Mouse (Mus musculus): ENCODE measurements around the gene Fgfr3.

The Fgfr3 gene
- long read RNA-seq, experiment 1, result 0 reads
- long read RNA-seq, experiment 2, result 0 reads

DNA sequence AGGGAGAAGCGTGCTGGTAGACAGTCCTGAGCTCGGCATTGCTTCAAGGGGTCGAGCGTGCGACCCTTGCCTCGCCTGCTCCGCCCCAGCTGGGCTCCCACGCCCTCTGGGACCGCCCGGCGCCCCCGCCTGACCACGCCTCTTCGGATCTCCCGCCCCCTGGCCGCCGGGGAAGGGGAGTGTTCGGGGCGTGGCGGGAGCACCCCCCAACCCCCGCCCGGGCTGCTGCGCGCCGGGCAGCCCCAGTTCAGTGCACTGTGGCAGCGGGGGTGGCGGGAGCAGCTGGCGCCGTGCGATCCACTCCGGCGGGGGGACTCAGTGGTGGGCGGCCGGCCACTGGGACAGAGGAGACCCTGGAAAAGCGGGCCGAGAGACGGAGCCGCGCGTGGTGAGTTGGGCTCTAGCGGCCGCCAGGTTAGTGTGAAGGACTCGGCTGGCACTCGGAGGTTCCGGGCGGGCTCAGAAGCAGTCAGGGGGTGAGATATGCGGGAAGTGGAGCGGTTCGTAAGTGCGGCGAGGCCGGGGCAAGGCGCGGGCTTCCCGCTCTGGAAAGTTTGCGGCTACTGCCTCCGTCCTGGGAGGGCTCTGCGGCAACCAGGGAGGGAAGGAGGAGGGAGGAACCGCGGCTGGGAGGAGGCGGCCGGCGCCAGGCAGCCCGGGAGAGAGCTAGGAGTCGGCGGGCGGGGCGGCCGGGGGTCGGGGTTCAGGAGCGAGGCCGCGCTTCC lies at the start of gene Fgfr3:
Fgfr3 (plus strand) TSS at position 134 of the 725 bp plus-strand sequence.
- intact Hi-C loops (cut with DNase I), result no loop called here

DNA sequence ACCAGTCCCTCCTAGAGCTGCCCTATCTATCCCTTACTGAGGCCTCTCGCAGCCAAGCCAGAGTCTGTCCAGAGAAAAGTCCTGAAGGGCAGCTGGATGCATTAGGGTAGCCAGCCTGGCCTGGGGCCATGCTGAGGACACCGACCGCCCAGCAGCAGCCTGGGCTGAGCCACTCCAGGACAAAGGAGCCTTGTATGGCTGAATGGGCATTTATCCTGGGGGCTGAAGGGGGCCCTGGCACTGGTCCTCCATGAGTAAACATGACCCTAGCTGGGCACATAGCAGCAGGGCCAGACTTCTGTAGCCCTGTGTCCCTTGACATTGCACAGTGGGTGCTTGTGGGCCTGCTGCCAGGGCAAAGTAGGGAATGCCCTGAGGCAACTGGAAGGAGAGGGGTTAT lies 47.0 kb upstream of the Fgfr3 start:
- intact Hi-C loops (cut with DNase I), result no loop called here

- intact Hi-C loops (cut with DNase I), result no loop called here
These were observed 45.5 kb upstream of the Fgfr3 start for GRCm38 (mm10) chr5:33675964-33676363.

- intact Hi-C loops (cut with DNase I), result no loop called here
These were observed 43.2 kb upstream of the Fgfr3 start for GRCm38 (mm10) chr5:33678244-33678643.

- intact Hi-C loops (cut with DNase I), result no loop called here
These were observed 40.4 kb upstream of the Fgfr3 start for GRCm38 (mm10) chr5:33681044-33681443.

GRCm38 (mm10) chr5:33681611-33682388 lies 39.7 kb upstream of the Fgfr3 start:
- intact Hi-C loops (cut with DNase I), result no loop called here

DNA sequence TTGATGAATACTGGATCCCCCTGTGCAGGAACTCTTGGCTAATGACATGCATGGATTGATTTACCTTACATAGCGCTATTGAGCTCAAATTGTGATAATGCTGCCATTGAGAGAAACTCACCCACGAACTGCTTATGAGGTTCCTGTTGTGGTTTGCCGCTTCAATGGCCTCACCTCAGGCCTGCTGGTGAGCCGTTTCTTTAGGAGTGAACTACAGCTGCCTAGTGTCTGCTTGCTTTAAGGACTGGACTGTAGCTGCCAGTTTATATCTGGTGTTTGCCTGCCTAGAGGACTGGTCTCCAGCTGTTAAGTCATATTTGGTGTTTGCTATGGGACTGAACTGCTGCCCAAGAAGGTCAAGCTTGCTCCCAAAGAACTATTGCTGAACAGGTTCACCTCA lies 38.5 kb upstream of the Fgfr3 start:
- intact Hi-C loops (cut with DNase I), result no loop called here

DNA sequence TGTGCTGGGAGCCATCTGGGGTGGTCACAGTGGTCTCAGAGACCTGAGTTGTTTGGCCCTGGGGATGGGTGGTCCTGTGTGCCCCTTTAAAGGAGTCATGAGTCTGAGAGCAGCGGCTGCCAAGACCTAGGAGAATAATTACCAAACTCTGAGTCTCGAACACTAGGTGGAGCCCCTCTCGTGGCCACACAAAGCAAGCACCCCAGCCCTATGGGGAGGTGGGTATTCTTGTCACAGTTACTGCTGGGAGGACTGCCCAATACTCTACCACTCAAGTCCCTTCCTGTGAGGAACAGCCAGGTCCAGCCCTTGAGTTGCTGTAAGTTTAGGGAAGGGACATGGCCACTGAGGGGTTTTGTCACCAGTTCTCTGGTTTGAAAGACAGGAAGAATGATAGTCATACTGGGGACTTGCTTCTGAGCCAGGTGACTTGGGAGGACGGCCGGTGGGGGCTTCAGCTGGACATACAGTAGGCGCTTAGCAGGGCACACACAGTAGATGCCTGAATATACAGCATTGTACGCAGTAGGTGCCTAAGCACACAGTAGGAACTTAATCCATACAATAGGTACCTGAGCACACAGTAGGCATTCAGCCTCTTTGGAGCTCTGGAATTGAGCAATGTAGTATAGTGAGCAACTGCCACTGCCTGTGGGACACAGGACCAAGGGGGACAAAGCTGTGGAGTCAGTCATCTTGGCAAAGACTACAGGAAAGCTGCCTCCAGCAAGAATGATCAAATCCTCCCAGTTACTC lies 37.4 kb upstream of the Fgfr3 start:
- intact Hi-C loops (cut with DNase I), result loop anchor here (2.0 kb wide), 1 partner anchor 53 kb away; no protein-coding TSS in a partner anchor

DNA sequence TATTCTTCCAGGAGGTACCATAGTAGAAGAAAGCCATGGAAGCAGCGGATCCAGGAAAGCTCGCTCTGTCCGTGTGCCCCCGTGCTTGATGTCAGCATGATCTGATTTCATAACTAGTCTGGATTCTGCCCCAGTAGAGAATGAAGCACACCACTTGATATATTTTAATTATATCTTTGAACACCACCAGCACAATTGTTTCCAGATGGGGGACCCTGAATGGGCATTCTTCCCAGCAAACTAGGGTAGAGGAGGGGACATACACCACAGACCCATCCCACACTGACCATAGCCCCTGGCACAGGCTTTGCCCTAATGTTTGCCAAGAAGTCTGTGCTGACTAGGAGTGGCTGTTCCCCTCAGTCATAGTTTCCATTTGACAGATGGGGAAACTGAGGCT lies 36.5 kb upstream of the Fgfr3 start:
- intact Hi-C loops (cut with DNase I), result loop anchor here (2.0 kb wide), 1 partner anchor 52 kb away; no protein-coding TSS in a partner anchor

GRCm38 (mm10) chr5:33687142-33687541 lies 34.3 kb upstream of the Fgfr3 start:
- intact Hi-C loops (cut with DNase I), result no loop called here

DNA sequence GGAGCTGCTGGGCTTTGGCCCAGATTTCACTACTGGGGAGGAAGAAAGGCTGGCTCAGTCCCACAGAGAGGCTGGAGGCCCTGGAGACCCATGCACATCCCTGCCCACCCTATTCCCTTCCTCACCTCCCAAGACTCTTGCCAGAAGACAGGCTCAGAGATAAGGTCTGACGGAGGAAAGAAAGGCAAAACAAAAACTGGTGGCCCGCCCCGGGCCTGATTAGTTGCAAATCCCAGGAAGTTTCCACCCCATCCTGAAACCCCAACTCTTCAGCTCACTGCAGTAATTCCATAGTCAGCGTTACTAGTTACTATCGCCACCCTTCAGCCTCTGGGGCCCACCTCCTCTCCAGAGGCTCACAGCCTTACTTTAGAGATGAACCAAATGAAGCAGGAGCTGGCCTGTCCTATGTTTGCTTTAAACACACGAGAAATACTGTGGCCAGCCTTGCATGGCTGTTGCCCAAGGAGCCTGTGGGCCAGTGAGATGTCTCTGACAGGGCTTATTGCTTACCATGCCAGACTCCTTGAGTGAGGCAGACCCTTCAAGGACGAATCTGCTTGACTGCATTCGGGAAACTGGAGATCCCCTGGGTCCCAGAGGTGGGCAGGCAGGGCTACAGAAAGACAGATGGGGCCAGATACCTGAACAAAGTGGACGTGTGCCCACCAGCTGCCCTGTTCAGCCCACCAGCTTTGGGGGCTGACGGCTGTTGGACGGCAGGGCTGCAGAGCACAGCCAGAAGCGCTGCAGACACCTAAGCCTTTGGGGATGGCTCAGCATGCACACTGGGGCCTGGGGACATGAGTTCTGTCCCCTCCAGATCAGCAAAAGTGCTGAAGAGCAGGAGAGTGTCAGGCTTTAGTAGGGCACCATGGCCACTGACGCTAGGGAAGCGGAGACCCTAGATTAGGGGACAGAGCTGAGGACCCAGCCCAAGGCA lies 32.9 kb upstream of the Fgfr3 start:
- intact Hi-C loops (cut with DNase I), result no loop called here

DNA sequence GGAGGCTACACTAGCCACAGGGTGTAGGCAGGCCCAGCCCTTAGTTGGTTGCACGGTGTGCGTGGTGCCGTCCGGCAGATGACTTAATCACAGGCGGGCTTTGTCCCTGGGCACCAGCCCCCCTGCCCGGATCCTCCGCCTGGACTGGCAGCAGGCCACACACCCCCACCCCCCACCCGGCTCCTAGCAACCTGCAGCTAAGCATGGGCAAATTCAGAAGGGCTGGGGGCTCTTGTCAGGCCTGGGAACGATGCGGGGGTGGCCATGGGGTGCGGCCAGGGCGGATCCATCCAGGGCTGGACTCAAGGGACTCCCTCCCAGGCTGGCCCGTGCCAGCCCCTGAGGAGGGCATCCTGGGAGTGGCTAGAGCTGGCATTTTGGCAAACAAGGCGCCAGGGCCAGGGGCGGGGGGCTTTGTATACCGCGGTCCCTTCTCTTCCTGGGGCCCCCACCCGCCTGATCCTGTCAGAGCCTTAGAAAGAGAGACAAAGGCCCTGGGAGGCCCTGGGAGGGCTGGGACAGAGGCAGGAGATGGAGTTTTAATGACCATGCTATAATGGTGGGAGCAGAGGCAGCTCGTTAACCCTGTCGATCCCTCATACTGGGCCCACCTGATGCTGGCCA lies 32.1 kb upstream of the Fgfr3 start:
- intact Hi-C loops (cut with DNase I), result no loop called here

DNA sequence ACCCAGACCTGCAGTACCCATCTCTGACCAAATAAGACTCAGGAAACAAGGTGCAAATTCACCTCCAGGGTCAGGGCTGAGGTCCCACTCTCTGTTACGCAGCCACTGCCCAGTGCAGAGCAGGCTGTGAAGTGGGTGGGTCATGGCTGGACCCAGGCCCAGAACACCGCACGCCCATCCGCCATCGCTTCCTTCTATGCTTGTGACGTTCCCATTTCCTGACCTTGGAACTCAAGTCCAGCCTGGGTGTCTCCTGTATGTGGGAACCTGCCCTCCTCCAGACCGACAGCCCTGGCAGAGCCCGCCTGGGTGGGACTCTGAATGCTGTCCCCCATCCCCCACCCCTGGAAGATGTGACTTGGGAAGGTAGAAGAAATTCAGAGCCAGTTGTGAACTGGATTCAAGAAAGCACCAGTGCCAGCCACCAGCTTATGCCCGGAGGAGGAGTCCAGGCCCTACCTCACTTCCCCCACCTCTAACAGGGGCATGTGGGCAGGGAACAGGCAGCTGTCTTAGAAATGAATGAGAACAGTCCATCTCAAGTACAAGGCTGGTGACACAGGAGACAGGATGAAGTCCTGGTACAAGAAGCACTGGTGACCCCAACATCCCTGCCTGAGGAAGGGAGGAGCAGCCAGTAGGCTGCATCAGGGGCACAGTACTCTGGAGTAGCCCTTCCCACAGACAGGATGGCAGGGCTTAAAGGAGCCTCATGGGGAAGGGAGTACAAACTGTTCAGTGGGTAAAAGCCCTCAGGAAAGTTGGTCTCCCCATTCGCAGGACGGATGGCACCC lies 31.4 kb upstream of the Fgfr3 start:
- intact Hi-C loops (cut with DNase I), result no loop called here

- intact Hi-C loops (cut with DNase I), result no loop called here
These were observed 29.1 kb upstream of the Fgfr3 start for GRCm38 (mm10) chr5:33692393-33692792.

GRCm38 (mm10) chr5:33694461-33694847 lies 27.0 kb upstream of the Fgfr3 start:
- intact Hi-C loops (cut with DNase I), result no loop called here

DNA sequence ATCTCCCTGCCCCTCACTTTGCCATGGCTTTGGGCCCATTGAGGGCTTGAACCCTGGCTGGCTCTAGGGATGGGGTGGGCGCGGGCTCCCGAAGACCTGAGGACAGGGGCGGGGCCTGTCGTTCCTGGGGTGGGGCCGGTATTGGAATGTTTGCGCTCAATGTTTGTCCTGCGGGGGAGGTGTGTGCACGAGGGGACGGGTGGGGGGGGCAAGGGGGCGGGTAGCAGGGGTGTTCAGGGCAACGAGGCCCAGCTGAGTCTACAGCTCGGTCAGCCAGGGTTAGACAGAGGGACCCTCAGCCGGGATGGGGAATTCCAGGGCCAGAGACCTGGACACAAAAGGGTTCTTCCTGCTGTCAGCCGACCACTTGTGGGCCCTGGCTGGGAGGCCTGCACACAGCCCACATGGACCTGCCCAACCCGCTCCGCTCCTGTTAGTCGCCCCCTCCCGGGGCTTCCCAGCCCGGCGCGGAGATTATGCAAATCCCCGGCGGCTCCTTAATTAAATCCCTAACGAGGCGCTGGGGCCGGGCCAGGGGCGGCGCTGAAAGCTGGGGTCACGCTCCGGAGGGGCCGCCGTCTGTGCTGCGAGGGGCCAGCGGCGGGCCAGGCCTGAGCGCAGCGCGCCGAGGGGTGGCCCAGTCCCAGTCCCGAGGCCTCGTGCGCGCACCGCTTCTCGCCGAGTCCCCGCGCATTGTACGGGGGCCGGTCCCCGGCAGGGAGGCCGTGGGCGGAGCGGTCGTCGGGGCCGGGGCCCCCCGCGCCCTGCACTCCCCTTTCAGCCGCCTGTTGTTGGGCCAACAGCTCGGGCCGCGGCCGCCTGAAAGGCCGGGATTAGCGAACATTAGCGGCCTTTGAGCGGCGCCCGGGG lies 26.4 kb upstream of the Fgfr3 start:
- intact Hi-C loops (cut with DNase I), result no loop called here

GRCm38 (mm10) chr5:33695718-33696121 lies 25.8 kb upstream of the Fgfr3 start:
- intact Hi-C loops (cut with DNase I), result no loop called here

GRCm38 (mm10) chr5:33696430-33696829 lies 25.0 kb upstream of the Fgfr3 start:
- intact Hi-C loops (cut with DNase I), result no loop called here
